Mouse (Mus musculus): ENCODE measurements around the gene Efcab6.

The Efcab6 gene

DNA sequence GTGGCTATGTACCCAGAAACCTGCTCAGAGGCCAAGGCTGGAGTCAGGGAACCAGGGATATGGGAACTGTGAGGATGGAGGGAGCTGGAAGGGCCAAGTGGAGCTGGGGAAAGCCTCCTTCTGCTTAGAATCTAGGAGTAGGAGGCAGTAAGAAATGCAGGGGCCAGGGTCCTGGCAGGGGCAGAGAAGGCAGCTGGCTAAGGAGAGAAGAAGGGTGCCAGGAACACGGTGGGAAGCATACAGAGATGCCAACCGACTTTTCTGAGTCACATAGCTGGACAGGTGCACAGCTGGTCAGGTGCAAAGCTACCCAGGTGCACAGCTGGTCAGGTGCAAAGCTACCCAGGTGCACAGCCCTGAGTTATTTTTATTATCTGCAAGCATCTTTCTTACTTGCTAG, 187.3 kb downstream of the Efcab6 start:
- DNase-seq (ENCODE audit: low spot score in 2 of 2) = no peak

DNA sequence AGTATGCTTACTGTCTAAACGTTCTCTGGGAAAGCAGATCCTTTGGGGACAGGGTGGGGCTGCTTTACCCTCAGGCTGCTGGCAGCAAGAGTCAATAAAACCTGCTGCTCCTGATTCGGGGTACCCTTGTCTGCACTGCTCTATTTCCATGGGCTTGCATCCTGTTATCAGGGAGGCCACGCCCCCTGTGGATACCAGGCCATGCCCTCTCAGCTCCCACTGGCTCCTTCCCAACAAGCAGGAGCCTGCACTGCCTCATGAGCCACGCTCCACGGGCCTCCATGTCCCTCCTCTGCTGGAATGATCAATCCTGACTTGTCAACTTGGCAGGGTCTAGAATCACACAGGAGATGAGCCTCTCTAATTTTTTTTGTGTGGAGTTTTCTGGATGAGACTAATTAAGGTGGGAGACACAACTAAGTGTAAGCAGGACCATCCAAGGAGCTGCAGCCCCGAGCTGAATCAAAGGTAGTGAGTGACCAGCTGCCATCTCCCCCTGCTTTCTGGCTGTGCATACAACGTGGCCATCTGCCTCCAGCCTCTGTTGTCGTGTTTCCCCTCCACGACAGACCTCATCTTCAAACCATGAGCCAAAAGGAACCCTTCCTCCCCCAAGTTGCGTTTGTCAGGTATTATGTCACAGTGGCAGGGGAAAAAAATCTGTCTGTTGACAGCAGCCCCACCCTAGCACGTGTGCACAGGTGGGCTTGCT, 187.9 kb downstream of the Efcab6 start:
- no peak for DNase-seq (ENCODE audit: low spot score in 2 of 2)

DNA sequence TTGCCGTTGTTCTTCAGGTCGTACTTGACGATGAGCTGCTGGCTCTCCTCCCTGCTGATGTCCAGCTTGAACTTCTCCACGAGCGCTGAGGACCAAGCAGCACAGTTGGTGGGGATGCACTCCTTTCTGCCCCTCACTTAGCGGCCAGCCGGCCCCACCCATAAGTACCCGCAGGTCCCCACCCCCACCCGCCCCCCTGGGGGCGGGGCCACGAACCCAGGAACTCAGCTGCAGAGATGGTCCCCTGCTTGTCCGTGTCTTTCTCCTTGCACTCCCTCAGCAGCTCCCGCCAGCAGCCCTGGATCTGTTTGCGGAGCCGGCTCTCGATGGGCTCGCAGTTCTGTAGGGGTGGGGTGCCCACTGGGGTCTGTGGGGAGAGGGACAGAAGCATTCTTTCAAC, 194.2 kb downstream of the Efcab6 start:
- DNase-seq (ENCODE audit: low spot score in 2 of 2) = no peak

DNA sequence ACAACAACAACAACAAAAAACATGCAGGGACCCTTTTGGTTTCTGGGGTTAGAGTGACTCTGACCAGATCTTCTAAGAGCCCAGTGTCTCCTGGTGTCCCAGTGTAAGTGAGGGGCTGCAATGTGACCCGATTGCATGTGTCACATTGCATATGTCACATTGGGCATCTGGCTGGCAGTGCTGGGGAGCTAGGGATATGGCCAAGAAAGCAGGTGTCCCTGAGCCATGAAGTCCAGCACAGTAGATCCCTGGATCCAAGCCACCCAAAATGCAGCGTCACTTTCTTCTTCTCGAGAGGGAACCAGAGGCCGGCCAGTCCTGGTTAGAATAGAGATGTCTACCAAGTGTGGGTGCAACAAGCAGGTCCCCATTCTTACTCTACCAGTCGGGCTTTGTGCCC, 199.6 kb downstream of the Efcab6 start:
- DNase-seq (ENCODE audit: low spot score in 2 of 2) = no peak

DNA sequence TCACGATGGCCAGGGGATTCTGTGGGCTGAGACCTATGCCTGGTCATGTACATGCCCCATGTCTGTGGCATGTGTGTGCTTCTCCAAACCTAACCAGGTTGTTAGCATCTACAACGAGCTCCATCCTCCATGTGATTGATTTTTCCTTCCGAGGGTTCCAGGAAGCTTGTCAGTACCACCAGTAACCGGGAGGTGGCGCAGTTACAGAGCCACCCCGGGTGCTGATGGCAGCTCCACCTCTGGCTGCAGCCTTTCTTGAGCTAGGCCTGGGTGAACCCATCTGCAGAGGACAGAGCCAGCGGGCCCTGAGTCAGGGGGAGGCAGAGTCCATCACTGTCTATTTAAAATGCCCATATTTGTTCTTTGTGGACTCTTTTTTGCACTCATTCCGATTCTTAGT, 208.1 kb downstream of the Efcab6 start:
- peak; percentile 30 to 41 for DNase-seq (ENCODE audit: low spot score in 2 of 2)

GRCm38 (mm10) chr15:83853400-83853811, 211.8 kb downstream of the Efcab6 start:
- DNase-seq (ENCODE audit: low spot score in 2 of 2) = no peak

DNA sequence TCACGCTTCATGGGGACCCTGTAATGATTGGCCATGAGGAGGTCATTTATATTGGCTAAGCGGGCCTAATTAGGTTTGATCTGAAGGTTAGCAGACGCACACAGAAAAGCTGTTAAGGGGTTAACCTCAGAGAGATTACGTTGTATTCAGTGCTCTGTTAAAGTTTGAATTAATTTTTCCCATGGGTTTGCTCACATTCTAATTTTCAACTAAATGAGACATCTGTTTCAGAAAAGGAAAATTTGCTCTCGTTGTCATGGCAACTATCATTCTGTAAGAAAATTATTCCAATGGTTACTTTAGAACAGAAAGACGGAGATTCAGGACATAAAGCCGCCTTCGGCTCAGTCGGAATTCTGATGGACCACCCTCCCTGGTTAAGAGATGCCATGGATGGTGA, 217.0 kb downstream of the Efcab6 start:
- no peak for DNase-seq (ENCODE audit: low spot score in 2 of 2)

DNA sequence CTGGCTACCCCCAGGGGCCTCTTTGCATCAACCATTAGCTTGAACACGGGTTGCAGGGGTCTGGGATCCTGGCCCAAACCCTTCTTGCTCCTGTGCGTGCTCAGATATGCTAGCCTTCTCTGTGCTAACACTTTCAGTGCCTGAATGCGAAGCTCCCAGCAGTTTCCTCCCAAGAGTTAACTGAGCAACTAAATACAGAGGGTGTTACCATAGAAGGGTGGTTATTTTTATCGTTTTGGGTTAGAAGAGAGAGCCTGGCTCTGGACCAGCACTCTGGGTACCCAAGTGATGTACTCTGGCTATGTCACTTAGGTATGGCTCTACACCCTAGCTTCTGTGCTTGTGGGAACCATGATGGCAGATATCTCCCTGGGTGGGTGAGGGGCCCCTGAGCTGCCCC, 217.7 kb downstream of the Efcab6 start:
- DNase-seq (ENCODE audit: low spot score in 2 of 2) = no peak

DNA sequence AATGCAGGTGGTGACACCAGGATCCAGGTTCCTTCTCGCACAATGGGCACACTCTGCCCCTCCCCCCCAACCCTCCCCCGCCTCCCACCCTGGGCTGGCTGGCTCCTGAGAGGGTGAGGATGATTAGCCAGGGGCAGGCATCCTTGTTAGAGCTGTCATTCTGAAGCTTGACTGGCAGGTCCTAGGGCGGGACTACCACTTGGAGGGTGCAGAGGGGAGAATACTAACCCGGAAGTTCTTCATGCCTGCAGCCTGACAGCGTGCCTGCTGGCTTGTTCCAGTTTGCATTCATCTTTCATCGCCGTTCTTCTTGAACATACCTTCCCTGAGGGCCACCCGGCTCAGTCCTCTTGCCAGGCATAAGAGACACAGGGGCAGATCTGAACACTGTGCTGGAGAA, 218.6 kb downstream of the Efcab6 start:
- no peak for DNase-seq (ENCODE audit: low spot score in 2 of 2)

DNA sequence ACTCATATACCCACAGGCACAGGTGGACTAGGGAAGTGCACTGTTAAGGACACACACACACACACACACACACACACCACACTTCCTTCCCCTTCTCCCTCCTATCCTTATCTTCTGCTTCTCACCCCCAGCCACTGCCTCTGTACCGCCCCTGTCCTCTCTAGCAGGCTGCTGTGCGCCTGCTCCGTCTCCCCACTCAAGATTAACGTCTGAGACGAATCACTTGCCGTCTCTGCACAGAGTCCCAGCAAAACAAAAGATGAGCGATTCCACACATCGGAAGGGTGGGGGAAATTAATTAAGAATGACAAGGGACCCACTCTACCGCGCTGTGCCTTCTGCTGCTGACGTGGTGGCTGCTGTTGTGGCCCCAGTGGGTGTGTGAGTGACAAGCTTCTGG, 219.4 kb downstream of the Efcab6 start:
- no peak for DNase-seq (ENCODE audit: low spot score in 2 of 2)

GRCm38 (mm10) chr15:83842915-83843789, 222.0 kb downstream of the Efcab6 start:
- DNase-seq (ENCODE audit: low spot score in 2 of 2) = no peak

- DNase-seq (ENCODE audit: low spot score in 2 of 2) = no peak
These were observed 222.8 kb downstream of the Efcab6 start for GRCm38 (mm10) chr15:83842419-83842818.

- no peak for DNase-seq (ENCODE audit: low spot score in 2 of 2)
These were observed 224.0 kb downstream of the Efcab6 start for GRCm38 (mm10) chr15:83840950-83841719.

GRCm38 (mm10) chr15:83832265-83832664, 232.9 kb downstream of the Efcab6 start:
- DNase-seq (ENCODE audit: low spot score in 2 of 2) = no peak

DNA sequence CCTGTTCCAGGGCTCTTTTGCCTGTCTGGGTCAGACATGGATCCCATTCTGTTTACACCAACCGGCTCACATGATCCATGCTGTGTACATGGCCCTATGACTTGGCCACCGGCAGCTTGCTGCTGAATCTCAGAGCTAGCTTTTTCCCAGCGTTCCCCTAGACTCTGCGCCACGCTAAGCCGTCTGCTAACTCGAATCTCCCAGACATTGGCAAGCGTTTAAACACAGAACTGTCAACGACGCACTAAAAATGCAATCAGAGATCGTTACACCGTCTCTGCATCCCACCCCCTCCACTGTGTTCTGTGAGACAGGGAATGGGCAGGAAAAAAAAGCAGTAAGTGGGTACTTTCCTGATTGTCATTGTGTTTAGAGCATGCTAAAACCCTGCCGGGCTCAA, 236.0 kb downstream of the Efcab6 start:
- DNase-seq (ENCODE audit: low spot score in 2 of 2) = no peak

DNA sequence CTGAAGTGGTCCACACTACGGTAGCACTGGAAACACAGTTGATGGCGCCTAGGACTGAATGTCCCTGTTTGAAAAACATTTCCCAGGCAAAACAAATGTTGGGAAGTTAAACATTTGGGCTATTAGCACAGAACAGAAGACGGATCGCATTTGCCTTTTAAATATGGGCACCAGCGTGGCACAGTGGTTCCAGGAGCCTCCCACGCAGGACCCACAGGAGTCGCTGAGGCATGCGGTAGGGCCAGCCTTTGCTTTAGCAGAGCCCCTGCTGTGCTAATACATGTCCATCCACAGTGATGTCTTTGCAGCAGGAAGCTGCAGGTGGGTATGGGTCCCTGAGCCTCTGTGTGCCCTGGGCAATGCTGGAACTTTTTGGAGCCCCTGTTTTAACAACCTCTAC, 237.2 kb downstream of the Efcab6 start:
- DNase-seq (ENCODE audit: low spot score in 2 of 2) = no peak

Measured in heart, adult 9 months (tissue).